Mouse (Mus musculus) kidney, adult 2 months (tissue): Measurements from ENCODE around the gene Gm11114.

ENCODE experiments used
- CTCF ChIP-seq: fragments of 200-500 bp; conservative IDR thresholded peaks from 2 replicates; pipeline ENCODE4 v1.5.1; 2011; ENCODE audit warnings: low read depth, mild to moderate bottlenecking, control low read depth, low read length, moderate library complexity, mixed read lengths; ENCODE audit not compliant: insufficient read depth, insufficient read length
- POLR2A ChIP-seq: fragments of 200-500 bp; IDR thresholded peaks from one replicate; pipeline ENCODE4 v1.6.1; 2011; ENCODE audit warnings: low read depth, low read length, control low read depth

- TF ChIP-seq CTCF: no peak
- no peak for TF ChIP-seq POLR2A
Measured at GRCm38 (mm10) chr9:85355559-85355958, 43.0 kb downstream of the Gm11114 start.
